Mouse (Mus musculus): ENCODE measurements around the gene Camkmt. TPM values are rescaled to one million over a fixed set of nuclear protein-coding genes. Genes with fewer than 3 reads are reported as not detected.

The Camkmt gene
- polyA plus RNA-seq, 1 experiment from 2014 or later, result 10.1 TPM

- H3K9ac ChIP-seq (ENCODE audit: low read depth, low read length), result no peak overlapping the region
- no peak overlapping the region for H3K27ac ChIP-seq (replicated peaks; ENCODE audit: low read depth, low read length)
- H3K4me1 ChIP-seq (ENCODE audit: control insufficient read depth, insufficient read depth, low read length), result no peaks in the 10 kb centered on the region
- ATAC-seq (ENCODE audit: low read depth), result no peak
- WGBS, result 87% methylated on average over 8 of the region's 8 CpGs
- H3K36me3 ChIP-seq (ENCODE audit: control insufficient read depth, insufficient read depth, low read length), result no peaks in the 10 kb centered on the region
- peaks cover 77% of the 10 kb centered on the region for H3K27me3 ChIP-seq (replicated peaks; ENCODE audit: control insufficient read depth, insufficient read depth, low read length)
- DNase-seq (ENCODE audit: low spot score), result no peak
- no peak overlapping the region for H3K4me3 ChIP-seq (ENCODE audit: low read depth, low read length)
- no peaks in the 10 kb centered on the region for H3K9me3 ChIP-seq (ENCODE audit: control insufficient read depth, low read length)
- no peak overlapping the region for H3K4me2 ChIP-seq (ENCODE audit: low read depth, low read length)
Measured at GRCm38 (mm10) chr17:85481241-85481640, 390.9 kb downstream of the Camkmt start.

- Histone ChIP-seq H3K4me1 (ENCODE audit: control insufficient read depth, insufficient read depth, low read length) (no peaks in the 10 kb centered on the region), H3K27me3 (replicated peaks; ENCODE audit: control insufficient read depth, insufficient read depth, low read length) (peaks cover 80% of the 10 kb centered on the region)
Measured at GRCm38 (mm10) chr17:85483086-85483485, 392.7 kb downstream of the Camkmt start.

GRCm38 (mm10) chr17:85484015-85484414, 393.7 kb downstream of the Camkmt start:
- H3K9ac ChIP-seq (ENCODE audit: low read depth, low read length), result no peak overlapping the region
- no peak overlapping the region for H3K4me3 ChIP-seq (ENCODE audit: low read depth, low read length)
- 53% methylated on average over 8 of the region's 8 CpGs for WGBS
- peaks cover 87% of the 10 kb centered on the region for H3K27me3 ChIP-seq (replicated peaks; ENCODE audit: control insufficient read depth, insufficient read depth, low read length)
- no peak overlapping the region for H3K27ac ChIP-seq (replicated peaks; ENCODE audit: low read depth, low read length)
- H3K4me1 ChIP-seq (ENCODE audit: control insufficient read depth, insufficient read depth, low read length), result no peaks in the 10 kb centered on the region
- H3K4me2 ChIP-seq (ENCODE audit: low read depth, low read length), result no peak overlapping the region
- H3K9me3 ChIP-seq (ENCODE audit: control insufficient read depth, low read length), result no peaks in the 10 kb centered on the region
- no peaks in the 10 kb centered on the region for H3K36me3 ChIP-seq (ENCODE audit: control insufficient read depth, insufficient read depth, low read length)
- no peak for DNase-seq (ENCODE audit: low spot score)
- no peak for ATAC-seq (ENCODE audit: low read depth)

More at GRCm38 (mm10) chr17:85483086-85483485, 392.7 kb downstream of the Camkmt start:
- no peak overlapping the region for H3K4me2 ChIP-seq (ENCODE audit: low read depth, low read length)
- DNase-seq (ENCODE audit: low spot score) (no peak), ATAC-seq (ENCODE audit: low read depth) (no peak)
- H3K27ac ChIP-seq (replicated peaks; ENCODE audit: low read depth, low read length), result no peak overlapping the region
- no peaks in the 10 kb centered on the region for H3K9me3 ChIP-seq (ENCODE audit: control insufficient read depth, low read length)
- no peaks in the 10 kb centered on the region for H3K36me3 ChIP-seq (ENCODE audit: control insufficient read depth, insufficient read depth, low read length)
- H3K4me3 ChIP-seq (ENCODE audit: low read depth, low read length), result no peak overlapping the region
- 93% methylated on average over 5 of the region's 5 CpGs for WGBS
- no peak overlapping the region for H3K9ac ChIP-seq (ENCODE audit: low read depth, low read length)

GRCm38 (mm10) chr17:85484526-85484925, 394.2 kb downstream of the Camkmt start:
- Histone ChIP-seq H3K4me3 (ENCODE audit: low read depth, low read length) (no peak overlapping the region), H3K36me3 (ENCODE audit: control insufficient read depth, insufficient read depth, low read length) (no peaks in the 10 kb centered on the region), H3K4me2 (ENCODE audit: low read depth, low read length) (no peak overlapping the region), H3K27ac (replicated peaks; ENCODE audit: low read depth, low read length) (no peak overlapping the region), H3K9me3 (ENCODE audit: control insufficient read depth, low read length) (no peaks in the 10 kb centered on the region), H3K4me1 (ENCODE audit: control insufficient read depth, insufficient read depth, low read length) (no peaks in the 10 kb centered on the region), H3K27me3 (replicated peaks; ENCODE audit: control insufficient read depth, insufficient read depth, low read length) (peaks cover 92% of the 10 kb centered on the region), H3K9ac (ENCODE audit: low read depth, low read length) (no peak overlapping the region)
- no peak for ATAC-seq (ENCODE audit: low read depth)
- WGBS, result 28% methylated on average over 5 of the region's 5 CpGs
- no peak for DNase-seq (ENCODE audit: low spot score)

GRCm38 (mm10) chr17:85485065-85485945, 395.0 kb downstream of the Camkmt start:
- Histone ChIP-seq H3K4me1 (ENCODE audit: control insufficient read depth, insufficient read depth, low read length) (no peaks in the 10 kb centered on the region), H3K36me3 (ENCODE audit: control insufficient read depth, insufficient read depth, low read length) (no peaks in the 10 kb centered on the region), H3K4me3 (ENCODE audit: low read depth, low read length) (0 out of 2 replicates have a peak overlapping the region, but pooled peaks have one; percentile 3), H3K4me2 (ENCODE audit: low read depth, low read length) (peak overlapping the region; percentile 23), H3K27ac (replicated peaks; ENCODE audit: low read depth, low read length) (no peak overlapping the region), H3K27me3 (replicated peaks; ENCODE audit: control insufficient read depth, insufficient read depth, low read length) (peaks cover 92% of the 10 kb centered on the region), H3K9ac (ENCODE audit: low read depth, low read length) (no peak overlapping the region), H3K9me3 (ENCODE audit: control insufficient read depth, low read length) (no peaks in the 10 kb centered on the region)
- ATAC-seq (ENCODE audit: low read depth), result no peak
- no peak for DNase-seq (ENCODE audit: low spot score)
- WGBS, result 1% methylated on average over 30 of the region's 30 CpGs

GRCm38 (mm10) chr17:85485946-85486533, 395.7 kb downstream of the Camkmt start:
- ATAC-seq (ENCODE audit: low read depth) (no peak), DNase-seq (ENCODE audit: low spot score) (peak; percentile 39)
- Histone ChIP-seq H3K36me3 (ENCODE audit: control insufficient read depth, insufficient read depth, low read length) (no peaks in the 10 kb centered on the region), H3K27ac (replicated peaks; ENCODE audit: low read depth, low read length) (0 out of 2 replicates have a peak overlapping the region, but pooled peaks have one; percentile 35), H3K9ac (ENCODE audit: low read depth, low read length) (no peak overlapping the region), H3K4me3 (ENCODE audit: low read depth, low read length) (peak overlapping the region; percentile 27), H3K9me3 (ENCODE audit: control insufficient read depth, low read length) (no peaks in the 10 kb centered on the region), H3K27me3 (replicated peaks; ENCODE audit: control insufficient read depth, insufficient read depth, low read length) (peaks cover 92% of the 10 kb centered on the region), H3K4me2 (ENCODE audit: low read depth, low read length) (peak overlapping the region; percentile 49), H3K4me1 (ENCODE audit: control insufficient read depth, insufficient read depth, low read length) (no peaks in the 10 kb centered on the region)
- WGBS, result under 1% methylated on average over 14 of the region's 14 CpGs

GRCm38 (mm10) chr17:85486585-85487480, 396.5 kb downstream of the Camkmt start:
- DNase-seq (ENCODE audit: low spot score) (peak; percentile 83), ATAC-seq (ENCODE audit: low read depth) (peak; percentile 82)
- Histone ChIP-seq H3K9ac (ENCODE audit: low read depth, low read length) (0 out of 2 replicates have a peak overlapping the region, but pooled peaks have one; percentile 37), H3K4me3 (ENCODE audit: low read depth, low read length) (peak overlapping the region; percentile 27), H3K27me3 (replicated peaks; ENCODE audit: control insufficient read depth, insufficient read depth, low read length) (peaks cover 93% of the 10 kb centered on the region), H3K4me1 (ENCODE audit: control insufficient read depth, insufficient read depth, low read length) (no peaks in the 10 kb centered on the region), H3K27ac (replicated peaks; ENCODE audit: low read depth, low read length) (no peak overlapping the region), H3K9me3 (ENCODE audit: control insufficient read depth, low read length) (no peaks in the 10 kb centered on the region), H3K4me2 (ENCODE audit: low read depth, low read length) (peak overlapping the region; percentile 49), H3K36me3 (ENCODE audit: control insufficient read depth, insufficient read depth, low read length) (no peaks in the 10 kb centered on the region)
- 2% methylated on average over 48 of the region's 52 CpGs for whole genome bisulfite sequencing

GRCm38 (mm10) chr17:85487531-85487930, 397.2 kb downstream of the Camkmt start:
- Histone ChIP-seq H3K9ac (ENCODE audit: low read depth, low read length) (no peak overlapping the region), H3K4me3 (ENCODE audit: low read depth, low read length) (no peak overlapping the region), H3K36me3 (ENCODE audit: control insufficient read depth, insufficient read depth, low read length) (no peaks in the 10 kb centered on the region), H3K4me2 (ENCODE audit: low read depth, low read length) (no peak overlapping the region), H3K27me3 (replicated peaks; ENCODE audit: control insufficient read depth, insufficient read depth, low read length) (peaks cover 94% of the 10 kb centered on the region), H3K27ac (replicated peaks; ENCODE audit: low read depth, low read length) (no peak overlapping the region), H3K9me3 (ENCODE audit: control insufficient read depth, low read length) (no peaks in the 10 kb centered on the region), H3K4me1 (ENCODE audit: control insufficient read depth, insufficient read depth, low read length) (no peaks in the 10 kb centered on the region)
- no peak for ATAC-seq (ENCODE audit: low read depth)
- DNase-seq (ENCODE audit: low spot score), result no peak
- WGBS, result 50% methylated on average over 3 of the region's 3 CpGs

Data from embryonic facial prominence, embryonic 14.5 days (tissue).